Mouse (Mus musculus): ENCODE results near the gene Slc4a3. TPM values are rescaled to one million over a fixed set of nuclear protein-coding genes. Genes with fewer than 3 reads are reported as not detected.
A peak's percentile ranks its signal among the peaks of the same experiment; 100 is the strongest.

Slc4a3 gene
- polyA plus RNA-seq (2016; fragmentation: Nextera tagmentation; extraction: Ambion mirVana) = 15.7 and 18.0 TPM in 2 replicates

DNA sequence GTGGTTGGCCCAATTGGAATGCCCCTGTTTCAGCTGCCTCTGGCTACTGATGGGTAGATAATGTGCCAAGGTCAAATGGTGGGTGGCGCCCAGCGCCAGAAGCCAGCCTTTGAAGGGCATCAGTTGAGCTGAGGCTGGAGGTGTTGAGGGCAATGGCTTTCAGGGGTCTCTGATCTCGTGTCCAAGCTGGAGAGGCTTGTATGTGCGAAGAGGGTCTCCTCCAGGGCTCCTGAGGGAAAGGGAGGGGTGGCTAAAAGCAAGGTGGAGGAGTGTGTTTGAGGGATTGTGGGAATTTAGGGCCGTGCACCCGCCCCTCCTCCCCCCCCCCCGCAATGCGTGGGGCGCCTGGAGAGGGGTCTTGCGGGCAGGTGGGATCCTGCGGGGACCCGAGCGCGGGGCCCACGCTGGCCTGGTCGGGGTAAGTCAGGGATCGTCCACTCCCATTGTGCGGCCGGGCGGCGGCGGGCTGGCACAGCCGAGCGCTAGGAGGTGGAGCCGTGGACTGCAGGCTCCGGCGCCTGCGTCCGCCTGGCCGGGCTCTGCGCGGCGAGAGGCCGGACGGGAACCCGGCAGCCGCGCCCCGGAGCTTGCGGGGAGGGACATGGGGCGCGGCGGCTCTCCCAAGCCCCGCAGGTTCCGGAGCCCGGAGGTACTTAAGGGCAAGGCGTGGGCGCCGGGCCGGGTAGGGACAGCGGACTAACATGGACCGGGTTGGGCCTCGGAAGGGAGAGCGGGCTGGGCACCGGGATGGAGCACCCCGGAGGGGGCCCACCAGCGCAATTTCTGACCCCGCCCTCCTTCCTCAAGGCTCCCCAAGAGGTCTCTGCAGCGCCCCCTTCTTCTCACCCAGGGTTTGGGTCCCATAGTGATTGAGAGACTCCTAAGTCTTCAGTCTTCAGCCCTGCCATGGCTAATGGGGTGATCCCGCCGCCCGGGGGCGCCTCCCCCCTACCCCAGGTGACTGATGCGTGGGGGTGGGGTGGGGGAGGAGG is at the start of gene Slc4a3:
Slc4a3 (plus strand) TSS at position 302 of the 992 bp plus-strand sequence.
- H3K4me1 ChIP-seq = peaks cover 22% of the 10 kb centered on the region
- peak within 1 kb of the TSS; percentile 91 for H3K27ac ChIP-seq (replicated peaks)
- H3K36me3 ChIP-seq (replicated peaks) = peaks cover 35% of the 10 kb centered on the region
- H3K27me3 ChIP-seq (replicated peaks; ENCODE audit: low read depth, poor library complexity, severe bottlenecking) = peaks cover 27% of the 10 kb centered on the region
- DNase-seq (ENCODE audit: low spot score) = peak; percentile 83
- H3K4me3 ChIP-seq = peak within 1 kb of the TSS; percentile 77
- 1% methylated on average over 63 of the region's 64 CpGs for WGBS
- no peaks in the 10 kb centered on the region for H3K9me3 ChIP-seq

DNA sequence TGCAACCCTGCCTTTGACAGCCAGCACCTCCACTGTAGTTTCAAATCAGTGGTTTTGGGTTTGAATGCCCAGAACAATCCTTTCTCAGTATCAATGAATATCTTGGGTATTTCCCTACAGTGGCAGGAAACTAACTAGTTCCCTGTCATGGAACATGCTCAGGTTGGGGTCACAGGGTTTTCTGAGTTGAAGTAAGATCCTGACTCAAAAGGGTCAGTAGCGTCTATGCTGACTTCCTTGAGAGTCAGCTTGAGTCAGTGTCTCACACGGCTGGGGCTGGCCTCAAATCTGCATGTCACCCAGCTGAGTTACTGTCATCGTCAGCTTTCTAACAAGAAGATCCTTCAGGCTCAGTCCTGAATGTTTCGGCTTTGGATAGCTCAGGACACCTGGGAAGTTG is 47.2 kb upstream of the Slc4a3 start:
- WGBS = 87% methylated on average over 4 of the region's 4 CpGs
- Histone ChIP-seq H3K36me3 (replicated peaks) (peaks cover 85% of the 10 kb centered on the region), H3K27me3 (replicated peaks; ENCODE audit: low read depth, poor library complexity, severe bottlenecking) (peaks cover 10% of the 10 kb centered on the region), H3K9me3 (no peaks in the 10 kb centered on the region), H3K4me3 (no peak overlapping the region), H3K27ac (replicated peaks) (no peak overlapping the region), H3K4me1 (peaks cover 17% of the 10 kb centered on the region)
- DNase-seq (ENCODE audit: low spot score) = no peak

DNA sequence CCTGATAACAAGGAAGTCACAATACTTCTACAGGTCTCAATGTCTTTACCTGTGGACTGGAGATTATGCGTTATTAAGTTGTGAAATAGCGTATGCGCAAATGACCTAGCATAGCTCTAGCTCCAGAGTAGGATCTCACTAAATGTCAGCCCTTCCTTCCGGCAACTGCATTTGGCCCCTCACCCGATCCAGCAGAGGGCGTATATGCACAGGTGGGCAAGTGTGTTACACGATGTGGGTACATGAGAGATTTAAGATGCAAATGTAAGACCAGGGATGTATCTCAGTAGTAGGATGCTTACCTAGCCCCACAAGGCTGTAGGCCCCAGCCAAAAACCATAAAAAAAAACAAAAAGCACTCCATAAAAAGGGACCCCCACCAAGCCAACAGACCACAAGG is 46.6 kb upstream of the Slc4a3 start:
- 78% methylated on average over 7 of the region's 7 CpGs for WGBS

DNA sequence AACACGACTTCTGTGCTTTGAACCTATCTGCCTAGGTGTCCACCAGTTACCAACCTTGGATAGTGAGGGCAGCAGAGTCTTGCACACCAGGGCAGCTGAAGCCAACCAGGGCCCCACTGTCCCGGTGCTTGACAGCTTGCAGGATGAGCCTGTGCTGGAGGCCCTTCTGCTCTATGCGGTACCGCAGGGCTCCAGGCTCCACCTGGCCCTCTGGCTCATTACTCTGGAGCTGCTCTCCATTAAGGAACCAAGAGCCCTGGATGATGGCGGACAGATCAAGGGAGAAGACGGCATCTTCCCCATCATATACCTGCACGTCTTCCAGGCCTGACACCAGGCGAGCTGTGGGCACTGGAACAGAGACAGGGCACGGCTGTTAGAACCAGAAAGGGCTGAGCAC is 44.2 kb upstream of the Slc4a3 start:
- peaks cover 71% of the 10 kb centered on the region for H3K36me3 ChIP-seq (replicated peaks)

More for the DNA sequence above, 46.6 kb upstream of the Slc4a3 start:
- H3K4me3 ChIP-seq = no peak overlapping the region
- no peak overlapping the region for H3K27ac ChIP-seq (replicated peaks)
- H3K27me3 ChIP-seq (replicated peaks; ENCODE audit: low read depth, poor library complexity, severe bottlenecking) = peaks cover 15% of the 10 kb centered on the region
- peaks cover 23% of the 10 kb centered on the region for H3K4me1 ChIP-seq
- no peaks in the 10 kb centered on the region for H3K9me3 ChIP-seq
- peaks cover 86% of the 10 kb centered on the region for H3K36me3 ChIP-seq (replicated peaks)
- DNase-seq (ENCODE audit: low spot score) = peak; percentile 9

DNA sequence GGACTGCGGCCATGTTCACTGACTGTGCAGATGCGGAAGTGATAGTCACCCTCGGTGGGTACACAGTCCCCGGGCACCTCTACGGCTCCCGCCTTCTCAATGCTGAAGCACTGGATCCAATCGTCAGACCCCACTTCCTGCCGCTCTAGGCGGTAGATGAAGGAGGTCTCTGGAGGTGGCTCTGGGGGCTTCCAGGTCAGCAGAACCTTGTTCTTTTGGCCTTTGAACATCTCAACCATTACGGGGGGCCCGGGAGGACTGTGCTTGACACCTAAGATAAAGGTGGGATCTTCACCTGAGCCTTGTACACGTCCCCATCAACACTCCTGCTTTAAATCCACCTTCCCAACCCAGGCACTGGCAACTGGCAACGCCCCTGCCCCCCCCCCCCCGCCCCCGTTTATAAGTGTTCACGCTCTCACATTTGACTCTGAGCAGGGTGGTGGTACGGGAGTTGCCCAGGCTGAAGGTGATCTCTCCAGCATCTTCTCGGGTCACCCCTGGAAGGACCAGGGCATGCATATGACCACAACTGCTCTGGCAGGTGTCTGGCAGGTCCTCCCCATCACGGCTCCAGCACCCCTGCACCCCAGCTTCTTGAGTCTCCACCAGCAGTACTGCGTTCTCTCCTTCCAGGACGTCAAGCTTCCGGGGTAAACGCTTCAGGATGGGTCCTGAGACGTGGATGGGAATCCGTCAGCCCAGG is 43.0 kb upstream of the Slc4a3 start:
- WGBS = 86% methylated on average over 25 of the region's 25 CpGs
- Histone ChIP-seq H3K36me3 (replicated peaks) (peaks cover 59% of the 10 kb centered on the region), H3K27ac (replicated peaks) (no peak overlapping the region), H3K4me3 (0 out of 2 replicates have a peak overlapping the region, but pooled peaks have one; percentile 94), H3K9me3 (no peaks in the 10 kb centered on the region), H3K27me3 (replicated peaks; ENCODE audit: low read depth, poor library complexity, severe bottlenecking) (peaks cover 33% of the 10 kb centered on the region), H3K4me1 (peaks cover 51% of the 10 kb centered on the region)
- DNase-seq (ENCODE audit: low spot score) = no peak

More for the DNA sequence above, 44.2 kb upstream of the Slc4a3 start:
- Histone ChIP-seq H3K4me3 (no peak overlapping the region), H3K27ac (replicated peaks) (no peak overlapping the region), H3K4me1 (peaks cover 39% of the 10 kb centered on the region), H3K9me3 (no peaks in the 10 kb centered on the region), H3K27me3 (replicated peaks; ENCODE audit: low read depth, poor library complexity, severe bottlenecking) (peaks cover 22% of the 10 kb centered on the region)
- WGBS = 94% methylated on average over 9 of the region's 9 CpGs
- DNase-seq (ENCODE audit: low spot score) = no peak

DNA sequence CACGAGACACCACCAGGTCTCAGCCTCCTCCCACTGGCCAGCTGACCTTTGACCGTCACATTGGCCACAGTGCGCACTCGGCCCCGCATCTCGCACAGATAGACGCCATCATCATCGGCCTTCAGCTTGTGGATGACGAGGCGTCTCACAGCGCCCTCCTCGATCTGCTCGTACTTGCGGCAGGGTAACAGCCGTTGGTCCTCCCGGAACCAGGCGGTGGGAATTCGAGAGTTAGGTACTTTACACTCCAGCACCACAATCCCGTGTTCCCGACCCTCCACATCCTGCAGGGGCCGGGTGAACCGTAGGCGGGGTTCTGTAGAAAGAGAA is 42.5 kb upstream of the Slc4a3 start:
- Histone ChIP-seq H3K4me3 (peak overlapping the region; percentile 94), H3K36me3 (replicated peaks) (peaks cover 54% of the 10 kb centered on the region), H3K27me3 (replicated peaks; ENCODE audit: low read depth, poor library complexity, severe bottlenecking) (peaks cover 35% of the 10 kb centered on the region), H3K9me3 (no peaks in the 10 kb centered on the region), H3K4me1 (peaks cover 53% of the 10 kb centered on the region), H3K27ac (replicated peaks) (no peak overlapping the region)
- 68% methylated on average over 23 of the region's 23 CpGs for WGBS
- DNase-seq (ENCODE audit: low spot score) = no peak

DNA sequence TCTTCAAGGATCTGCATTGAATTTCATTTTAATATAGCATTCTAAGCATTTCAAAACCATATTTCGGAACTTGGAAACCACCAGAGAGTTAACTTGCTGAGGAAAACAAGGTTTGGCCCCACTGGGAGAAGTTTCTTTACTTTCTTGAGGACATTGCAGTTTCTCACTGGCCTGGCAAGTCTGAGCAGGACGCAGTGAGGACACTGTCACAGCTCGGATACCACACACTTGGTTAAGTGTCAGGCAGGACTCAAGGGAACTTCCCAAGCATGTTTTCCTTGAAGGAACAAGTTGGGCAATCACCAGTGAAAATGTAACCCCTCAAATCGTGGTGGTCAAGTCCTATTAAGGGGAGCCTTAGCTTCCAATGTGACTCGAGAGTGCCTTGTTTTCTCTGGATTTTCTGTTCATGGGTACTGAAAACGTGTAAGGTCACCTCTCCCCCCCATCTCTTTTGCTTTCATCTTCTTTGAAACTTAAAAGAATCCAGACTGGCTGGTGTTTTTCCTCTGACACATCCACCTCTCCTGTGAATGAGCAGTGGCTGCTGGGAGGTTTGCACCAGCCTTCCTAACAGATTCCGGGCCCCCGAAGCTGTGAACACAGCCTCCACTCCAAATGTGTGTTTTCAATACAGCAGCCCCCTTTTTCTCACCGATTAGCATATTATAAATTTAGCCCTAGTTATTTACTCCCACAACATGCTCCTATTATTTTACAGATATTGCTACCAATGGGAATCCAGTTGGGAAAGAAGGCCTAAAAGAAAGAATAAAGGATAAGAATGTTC is 41.6 kb upstream of the Slc4a3 start:
- peak overlapping the region; percentile 97; the same call in 1 of the 2 replicates for H3K27ac ChIP-seq (replicated peaks)
- H3K4me3 ChIP-seq = peak overlapping the region; percentile 94
- H3K36me3 ChIP-seq (replicated peaks) = peaks cover 45% of the 10 kb centered on the region
- 65% methylated on average over 9 of the region's 9 CpGs for WGBS
- no peak for DNase-seq (ENCODE audit: low spot score)
- peaks cover 56% of the 10 kb centered on the region for H3K4me1 ChIP-seq
- peaks cover 42% of the 10 kb centered on the region for H3K27me3 ChIP-seq (replicated peaks; ENCODE audit: low read depth, poor library complexity, severe bottlenecking)
- H3K9me3 ChIP-seq = no peaks in the 10 kb centered on the region

DNA sequence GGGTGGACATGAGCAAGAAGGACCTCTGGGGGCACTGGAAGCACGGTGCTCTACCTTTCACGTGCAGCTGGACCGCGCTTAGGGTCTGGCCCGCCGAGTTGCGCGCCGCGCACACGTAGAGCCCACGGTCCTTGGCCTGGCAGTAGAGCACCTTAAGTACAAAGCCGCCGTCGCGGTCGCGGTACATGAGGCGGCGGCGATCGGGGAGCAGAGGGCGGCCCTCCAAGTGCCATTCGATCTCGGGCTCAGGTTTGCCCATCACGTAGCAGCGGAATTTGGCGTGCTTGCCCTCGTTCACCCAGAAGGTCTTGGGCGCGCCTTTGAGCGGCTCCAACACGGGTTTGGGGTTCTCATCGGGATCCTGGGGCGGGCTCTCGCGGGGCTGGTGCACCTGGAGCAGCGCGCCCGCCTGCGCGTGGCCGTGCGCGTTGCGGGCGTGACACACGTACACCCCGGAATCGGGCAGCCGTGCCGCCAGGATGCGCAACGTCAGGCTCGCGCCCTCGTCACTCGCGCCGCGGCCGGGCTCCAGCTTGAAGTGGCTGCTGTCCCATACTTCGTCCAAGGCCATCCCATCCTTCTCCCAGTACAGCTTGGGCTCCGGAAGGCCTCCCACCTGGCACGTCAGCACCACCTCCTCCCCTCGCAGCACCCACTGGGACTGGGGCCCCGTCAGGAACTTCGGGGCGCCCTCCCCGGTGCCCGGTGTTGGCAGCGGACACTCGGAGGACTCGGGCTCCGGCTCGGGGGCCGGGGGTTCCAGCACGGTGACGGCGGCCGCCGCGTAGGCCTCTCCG is 40.7 kb upstream of the Slc4a3 start:
- peak; percentile 78 for DNase-seq (ENCODE audit: low spot score)
- H3K27ac ChIP-seq (replicated peaks) = peak overlapping the region; percentile 97
- H3K4me1 ChIP-seq = peaks cover 62% of the 10 kb centered on the region
- WGBS = under 1% methylated on average over 84 of the region's 84 CpGs
- H3K27me3 ChIP-seq (replicated peaks; ENCODE audit: low read depth, poor library complexity, severe bottlenecking) = peaks cover 50% of the 10 kb centered on the region
- H3K4me3 ChIP-seq = peak overlapping the region; percentile 94
- H3K36me3 ChIP-seq (replicated peaks) = peaks cover 36% of the 10 kb centered on the region
- H3K9me3 ChIP-seq = no peaks in the 10 kb centered on the region

DNA sequence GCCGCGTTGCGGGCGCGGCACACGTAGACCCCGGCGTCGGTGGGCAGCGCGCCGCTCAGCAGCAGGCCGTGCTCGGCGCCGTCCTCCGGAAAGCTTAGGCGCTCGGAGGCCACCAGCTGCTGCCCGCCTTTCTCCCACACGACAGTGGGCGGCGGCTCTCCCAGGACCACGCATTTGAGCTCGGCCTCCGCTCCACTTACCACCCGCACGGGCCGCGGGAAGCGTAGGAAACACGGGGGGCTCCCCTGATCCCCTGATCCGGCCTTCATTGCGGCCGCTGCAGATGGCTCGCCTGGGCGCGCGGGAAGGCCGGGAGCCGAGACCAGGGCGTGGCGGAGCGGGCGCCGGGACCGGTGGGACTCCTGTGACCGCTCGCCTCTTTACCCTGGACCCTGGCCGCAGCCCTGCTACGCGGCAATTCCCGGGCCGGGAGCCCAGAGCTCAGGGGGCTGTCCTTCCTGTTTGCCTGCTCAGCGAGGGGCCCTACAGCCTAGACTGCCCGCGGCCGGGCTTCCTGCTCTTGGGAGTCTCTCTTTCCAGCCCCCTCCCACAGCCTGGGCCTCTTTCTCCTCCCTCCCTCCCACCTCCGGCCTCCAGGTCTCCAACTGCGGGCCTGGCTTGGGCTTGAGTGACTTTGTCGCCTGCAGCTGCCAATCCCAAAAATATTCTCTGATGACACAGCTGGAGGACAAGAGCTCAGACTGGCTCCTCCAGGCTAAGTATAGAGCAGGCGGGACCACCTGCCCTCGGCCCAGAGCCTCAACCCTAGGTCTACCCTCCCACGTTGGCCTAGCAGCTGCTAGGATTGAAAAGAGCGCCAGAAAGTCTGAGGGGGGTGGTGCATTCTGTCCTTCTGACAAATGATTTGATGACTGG is 39.9 kb upstream of the Slc4a3 start, which contains the start of gene Obsl1:
Obsl1 (minus strand) TSS at position 497 of the 876 bp plus-strand sequence.
- DNase-seq (ENCODE audit: low spot score) = peak; percentile 92
- no peaks in the 10 kb centered on the region for H3K9me3 ChIP-seq
- H3K4me3 ChIP-seq = peak within 1 kb of the TSS; percentile 94
- WGBS = under 1% methylated on average over 65 of the region's 65 CpGs
- H3K27me3 ChIP-seq (replicated peaks; ENCODE audit: low read depth, poor library complexity, severe bottlenecking) = peaks cover 50% of the 10 kb centered on the region
- H3K36me3 ChIP-seq (replicated peaks) = peaks cover 28% of the 10 kb centered on the region
- H3K4me1 ChIP-seq = peaks cover 69% of the 10 kb centered on the region
- H3K27ac ChIP-seq (replicated peaks) = peak within 1 kb of the TSS; percentile 97

DNA sequence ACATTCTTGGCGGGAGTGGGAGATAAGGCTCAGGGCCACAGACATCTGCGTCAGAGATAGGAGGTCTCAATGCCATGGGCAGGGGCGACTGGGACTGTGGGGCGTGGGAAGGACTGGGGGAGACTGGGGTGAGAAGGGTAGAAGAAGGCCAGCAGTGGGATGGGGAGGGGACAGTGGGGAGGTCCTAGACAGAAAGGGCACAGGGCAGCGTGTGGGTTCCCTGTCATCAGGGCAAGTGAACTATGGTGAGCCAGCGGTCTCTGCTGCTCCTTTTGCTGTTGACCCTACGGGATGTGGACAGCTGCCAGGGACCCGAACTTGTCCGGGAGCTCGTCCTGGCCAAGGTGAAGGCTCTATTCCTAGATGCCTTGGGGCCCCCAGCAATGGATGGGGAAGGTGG is 39.1 kb upstream of the Slc4a3 start, which contains the start of gene Inha:
Inha (plus strand) TSS at position 72 of the 400 bp plus-strand sequence.
- H3K27me3 ChIP-seq (replicated peaks; ENCODE audit: low read depth, poor library complexity, severe bottlenecking) = peaks cover 50% of the 10 kb centered on the region
- peaks cover 77% of the 10 kb centered on the region for H3K4me1 ChIP-seq
- WGBS = 75% methylated on average over 10 of the region's 10 CpGs
- peaks cover 20% of the 10 kb centered on the region for H3K36me3 ChIP-seq (replicated peaks)
- peak within 1 kb of the TSS; percentile 97 for H3K27ac ChIP-seq (replicated peaks)
- DNase-seq (ENCODE audit: low spot score) = no peak
- peak within 1 kb of the TSS; percentile 94 for H3K4me3 ChIP-seq
- H3K9me3 ChIP-seq = no peaks in the 10 kb centered on the region

DNA sequence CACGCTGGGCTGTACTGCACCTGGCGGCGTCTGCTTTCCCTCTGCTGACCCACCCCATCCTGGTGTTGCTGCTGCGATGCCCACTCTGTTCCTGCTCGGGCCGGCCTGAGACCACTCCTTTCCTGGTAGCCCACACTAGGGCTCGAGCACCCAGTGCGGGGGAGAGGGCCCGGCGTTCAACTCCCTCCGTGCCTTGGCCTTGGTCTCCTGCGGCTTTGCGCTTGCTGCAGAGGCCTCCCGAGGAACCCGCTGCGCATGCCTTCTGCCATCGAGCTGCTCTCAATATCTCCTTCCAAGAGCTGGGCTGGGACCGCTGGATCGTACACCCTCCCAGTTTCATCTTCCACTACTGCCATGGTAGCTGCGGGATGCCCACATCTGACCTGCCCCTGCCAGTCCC is 36.5 kb upstream of the Slc4a3 start:
- DNase-seq (ENCODE audit: low spot score) = peak; percentile 8
- no peaks in the 10 kb centered on the region for H3K36me3 ChIP-seq (replicated peaks)
- 56% methylated on average over 20 of the region's 20 CpGs for WGBS
- H3K27me3 ChIP-seq (replicated peaks; ENCODE audit: low read depth, poor library complexity, severe bottlenecking) = peaks cover 34% of the 10 kb centered on the region
- H3K27ac ChIP-seq (replicated peaks) = no peak overlapping the region
- H3K4me1 ChIP-seq = peaks cover 61% of the 10 kb centered on the region
- no peaks in the 10 kb centered on the region for H3K9me3 ChIP-seq
- H3K4me3 ChIP-seq = no peak overlapping the region

Measured in embryonic facial prominence, embryonic 10.5 days (tissue).